Mouse (Mus musculus) spleen, postnatal 10 days (tissue): ENCODE measurements around the gene Lysmd4.
"Not testable (repeated sequence)": the region's sequence is repeated elsewhere in the genome, so short reads cannot be mapped to it uniquely, and the experiment has no call there.

Experiments used
- DNase-seq, 2 experiments: peaks; one replicate each; pipeline ENCODE4 v3.0.0; 2021 to 2022; ENCODE audit warnings: low spot score in 2 of 2

Lysmd4 gene

GRCm38 (mm10) chr7:67230640-67231140 is 8.3 kb downstream of the Lysmd4 start:
- DNase-seq, result peak in 1 of 2 experiments; percentile 6

GRCm38 (mm10) chr7:67232504-67232903 is 10.2 kb downstream of the Lysmd4 start:
- DNase-seq, result no peak

GRCm38 (mm10) chr7:67234797-67235196 is 12.5 kb downstream of the Lysmd4 start:
- DNase-seq, result no peak

- no peak for DNase-seq
These were observed 14.0 kb downstream of the Lysmd4 start for GRCm38 (mm10) chr7:67236351-67236750.

GRCm38 (mm10) chr7:67237752-67238151 is 15.4 kb downstream of the Lysmd4 start:
- DNase-seq, result no peak

- no peak for DNase-seq
These were observed 19.6 kb downstream of the Lysmd4 start for GRCm38 (mm10) chr7:67241969-67242368.

- DNase-seq, result no peak
These were observed 21.0 kb downstream of the Lysmd4 start for GRCm38 (mm10) chr7:67243121-67243893.

GRCm38 (mm10) chr7:67243894-67244282 is 21.5 kb downstream of the Lysmd4 start:
- DNase-seq, result no peak

GRCm38 (mm10) chr7:67245255-67245654 is 22.9 kb downstream of the Lysmd4 start:
- DNase-seq, result no peak

GRCm38 (mm10) chr7:67246067-67246466 is 23.7 kb downstream of the Lysmd4 start:
- DNase-seq, result no peak

- peak; percentile 53 to 84 for DNase-seq
These were observed 37.7 kb downstream of the Lysmd4 start for GRCm38 (mm10) chr7:67259828-67260563.

GRCm38 (mm10) chr7:67270447-67270846 is 48.1 kb downstream of the Lysmd4 start:
- not testable (repeated sequence) for DNase-seq

- DNase-seq, result no peak
These were observed 61.2 kb downstream of the Lysmd4 start for GRCm38 (mm10) chr7:67283581-67283980.

GRCm38 (mm10) chr7:67287456-67287855 is 65.1 kb downstream of the Lysmd4 start:
- DNase-seq, result no peak

- DNase-seq, result no peak
These were observed 69.0 kb downstream of the Lysmd4 start for GRCm38 (mm10) chr7:67291356-67291755.

GRCm38 (mm10) chr7:67296419-67296818 is 74.1 kb downstream of the Lysmd4 start:
- DNase-seq, result no peak

- DNase-seq, result no peak
These were observed 82.6 kb downstream of the Lysmd4 start for GRCm38 (mm10) chr7:67304937-67305336.

GRCm38 (mm10) chr7:67307078-67307477 is 84.7 kb downstream of the Lysmd4 start:
- DNase-seq, result no peak

- DNase-seq, result no peak
These were observed 85.8 kb downstream of the Lysmd4 start for GRCm38 (mm10) chr7:67308102-67308501.

- DNase-seq, result no peak
These were observed 87.8 kb downstream of the Lysmd4 start for GRCm38 (mm10) chr7:67310151-67310550.

GRCm38 (mm10) chr7:67313200-67313599 is 90.9 kb downstream of the Lysmd4 start:
- DNase-seq, result no peak

- no peak for DNase-seq
These were observed 96.4 kb downstream of the Lysmd4 start for GRCm38 (mm10) chr7:67318697-67319096.

- DNase-seq, result no peak
These were observed 98.0 kb downstream of the Lysmd4 start for GRCm38 (mm10) chr7:67320359-67320758.
